13 mouse cellular contexts compared by ENCODE assay signal in the genomic region with DNA sequence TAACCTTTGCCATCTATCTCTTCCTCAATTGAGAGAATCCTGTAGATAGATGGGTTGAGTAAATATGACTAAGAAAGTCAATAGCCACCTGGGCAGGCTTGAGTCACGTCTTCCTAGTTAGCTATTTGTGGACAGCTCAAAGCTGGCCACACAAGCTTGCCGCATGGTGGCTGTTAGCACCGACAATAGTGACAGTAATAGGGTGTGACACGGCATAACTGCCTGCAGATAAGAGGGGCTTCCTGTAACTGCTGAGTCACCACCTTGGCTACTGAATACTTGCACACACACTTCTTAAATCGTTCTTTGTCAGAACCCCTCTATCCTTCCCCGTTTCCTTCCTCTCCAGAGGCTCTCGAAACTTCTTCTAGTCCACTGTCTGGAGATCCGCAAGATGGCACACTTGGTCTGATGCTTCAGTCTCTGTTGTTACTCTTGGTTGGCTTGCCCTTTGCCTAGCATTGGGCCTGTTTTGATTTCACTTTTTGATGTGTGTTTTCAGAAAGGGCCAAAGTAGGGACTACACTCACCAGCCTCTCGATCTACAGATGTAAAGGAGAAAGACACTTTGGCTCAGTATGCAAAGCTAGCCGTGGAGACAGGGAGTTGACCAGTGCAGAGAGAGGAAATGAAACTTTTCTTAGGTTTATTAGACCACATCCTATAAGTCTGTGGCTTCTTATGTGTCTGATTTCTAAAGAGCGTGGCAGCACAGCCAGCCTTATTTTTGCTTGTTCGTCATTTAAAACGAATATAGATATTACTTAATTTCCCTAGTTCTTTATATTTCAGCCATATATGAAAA.
DNase-seq lines count a peak whose midpoint lies in the region; ATAC-seq and TF ChIP-seq lines count a peak whose summit lies in the region.
"Had no signal": no experiment of that assay in that cellular context is flagged by ENCODE, and none has a peak within 500 bp of the region (broad histone marks: within the 10 kb centered on the region; RNA-seq: fewer than 3 reads in every experiment).

No protein-coding gene starts in this region.

- peak; percentile 80 for TF ChIP-seq EP300 in liver, embryonic 14.5 days (IDR thresholded peaks at IDR 0.05; ENCODE audit: low read depth)

- no peak overlapping the region for H3K9ac ChIP-seq in heart, embryonic 13.5 days
- H3K9ac ChIP-seq in liver, embryonic 14.5 days (replicated peaks), result peak overlapping the region; percentile 35
- H3K9ac ChIP-seq: hindbrain, embryonic 13.5 days; lung, embryonic 15.5 days had no signal

- TF ChIP-seq POLR2A in thymus, adult 2 months (IDR thresholded peaks at IDR 0.05; ENCODE audit: control insufficient read depth, extremely low read depth, insufficient read depth, low read length, poor library complexity), result no peak

- 48% methylated on average over 13 of the region's 13 CpGs for WGBS in heart, embryonic 13.5 days
- 12% methylated on average over 13 of the region's 13 CpGs for WGBS in liver, embryonic 14.5 days (ENCODE audit: insufficient replicate concordance)
- WGBS in thymus, adult 2 months, result 17% methylated on average over 13 of the region's 13 CpGs

- H3K9me3 ChIP-seq in heart, embryonic 13.5 days, result no peaks in the 10 kb centered on the region
- no peaks in the 10 kb centered on the region for H3K9me3 ChIP-seq in liver, embryonic 14.5 days (ENCODE audit: control insufficient read depth, low read length)
- H3K9me3 ChIP-seq: hindbrain, embryonic 13.5 days; lung, embryonic 15.5 days had no signal

- H3K4me2 ChIP-seq in heart, embryonic 13.5 days, result peak overlapping the region; percentile 21
- H3K4me2 ChIP-seq in liver, embryonic 14.5 days (ENCODE audit: low read depth), result peak overlapping the region; percentile 72
- H3K4me2 ChIP-seq: hindbrain, embryonic 13.5 days; lung, embryonic 15.5 days had no signal

- H3K27me3 ChIP-seq in heart, embryonic 13.5 days (replicated peaks), result no peaks in the 10 kb centered on the region
- H3K27me3 ChIP-seq in liver, embryonic 14.5 days (ENCODE audit: control insufficient read depth, insufficient read depth, low read length), result no peaks in the 10 kb centered on the region
- H3K27me3 ChIP-seq in thymus, adult 2 months (ENCODE audit: control insufficient read depth, insufficient read depth, low read length), result no peaks in the 10 kb centered on the region
- H3K27me3 ChIP-seq: hindbrain, embryonic 13.5 days; lung, embryonic 15.5 days had no signal

- peak; percentile 67 for ATAC-seq in heart, embryonic 13.5 days (ENCODE audit: extremely low read depth, insufficient number of reproducible peaks, low FRiP score, low TSS enrichment)
- ATAC-seq in liver, embryonic 14.5 days (ENCODE audit: insufficient read depth), result peak; percentile 81

- H3K36me3 ChIP-seq in heart, embryonic 13.5 days, result peaks cover 20% of the 10 kb centered on the region
- H3K36me3 ChIP-seq in liver, embryonic 14.5 days (replicated peaks; ENCODE audit: control insufficient read depth, insufficient read depth, low read depth), result no peaks in the 10 kb centered on the region
- no peaks in the 10 kb centered on the region for H3K36me3 ChIP-seq in thymus, adult 2 months (ENCODE audit: control insufficient read depth, insufficient read depth, low read length)
- H3K36me3 ChIP-seq: hindbrain, embryonic 13.5 days had no signal

- TF ChIP-seq CTCF in liver, embryonic 14.5 days (IDR thresholded peaks at IDR 0.05; ENCODE audit: low read depth), result peak; percentile 59
- no peak for TF ChIP-seq CTCF in thymus, adult 2 months (IDR thresholded peaks at IDR 0.05; ENCODE audit: borderline replicate concordance, control insufficient read depth, extremely low read depth, insufficient read depth, low read length, poor library complexity)
- TF ChIP-seq CTCF in layer of hippocampus, adult 2 months (conservative IDR thresholded peaks at IDR 0.05), result no peak

- no peak for DNase-seq in heart, postnatal 36 days
- peak; percentile 86 for DNase-seq in c-Kit-positive CD71-positive TER-119-positive erythroid progenitor cells, embryonic 14.5 days (ENCODE audit: low spot score)
- DNase-seq in liver, embryonic 14.5 days (ENCODE audit: low read depth in 3 of 3, low spot score in 3 of 3), result peak; percentile 80 to 84 (median 83)
- peak; percentile 51 to 55 for DNase-seq in spleen, postnatal 36 days (ENCODE audit: low spot score in 2 of 2)
- no peak for DNase-seq in cerebellum, postnatal 10 days
- DNase-seq in thymus, adult 2 months, result no peak
- DNase-seq in layer of hippocampus, adult 2 months (ENCODE audit: low spot score in 2 of 2), result no peak
- DNase-seq: embryo, embryonic 11 days; layer of hippocampus, adult 9-11 months; thymus, postnatal 14 days had no signal

- intact Hi-C loops in heart, postnatal 36 days (cut with DNase I), result no loop called here

- peaks cover 59% of the 10 kb centered on the region for H3K4me1 ChIP-seq in heart, embryonic 13.5 days
- peaks cover 62 to 73% of the 10 kb centered on the region in 2 experiments for H3K4me1 ChIP-seq in liver, embryonic 14.5 days (replicated peaks; ENCODE audit: control insufficient read depth in 2 of 2, insufficient read depth in 2 of 2, low read length in 1 of 2)
- H3K4me1 ChIP-seq in thymus, adult 2 months (replicated peaks; ENCODE audit: control insufficient read depth, insufficient read depth, low read length), result 0 out of 2 replicates have a peak, but pooled peaks cover 2% of the 10 kb centered on the region
- H3K4me1 ChIP-seq: hindbrain, embryonic 13.5 days had no signal

- H3K4me3 ChIP-seq in heart, embryonic 13.5 days, result no peak overlapping the region
- peak overlapping the region in 1 of 2 experiments; percentile 28; a peak in 1 of 4 replicates for H3K4me3 ChIP-seq in liver, embryonic 14.5 days (ENCODE audit: insufficient read depth in 1 of 2, low read depth in 2 of 2, low read length in 2 of 2)
- H3K4me3 ChIP-seq in thymus, adult 2 months (ENCODE audit: control insufficient read depth, insufficient read depth, low read length), result no peak overlapping the region
- no peak overlapping the region for H3K4me3 ChIP-seq in layer of hippocampus, adult 2 months
- H3K4me3 ChIP-seq: hindbrain, embryonic 13.5 days; lung, embryonic 15.5 days had no signal

- H3K27ac ChIP-seq in heart, embryonic 13.5 days (replicated peaks), result peak overlapping the region; percentile 48
- H3K27ac ChIP-seq in liver, embryonic 14.5 days, result peak overlapping the region; percentile 93
- no peak overlapping the region for H3K27ac ChIP-seq in thymus, adult 2 months (ENCODE audit: control insufficient read depth, insufficient read depth, low read length)
- no peak overlapping the region for H3K27ac ChIP-seq in layer of hippocampus, adult 2 months
- H3K27ac ChIP-seq: hindbrain, embryonic 13.5 days; lung, embryonic 15.5 days had no signal

Comparison
In these comparisons a context has a peak if more than half of its experiments do, and no peak if none do; other contexts are left out.
1. H3K27ac ChIP-seq: peak in heart, embryonic 13.5 days (single experiment) and liver, embryonic 14.5 days (single experiment); none in thymus, adult 2 months (single experiment) and layer of hippocampus, adult 2 months (single experiment).
2. DNase-seq: peak in c-Kit-positive CD71-positive TER-119-positive erythroid progenitor cells, embryonic 14.5 days (single experiment), liver, embryonic 14.5 days (3 of 3) and spleen, postnatal 36 days (2 of 2); none in heart, postnatal 36 days (0 of 2), cerebellum, postnatal 10 days (0 of 2), thymus, adult 2 months (single experiment) and layer of hippocampus, adult 2 months (0 of 2).